Mouse (Mus musculus): ENCODE measurements around the gene Gm42906. TPM values are rescaled to one million over a fixed set of nuclear protein-coding genes. Genes with fewer than 3 reads are reported as not detected.
A peak's percentile ranks its signal among the peaks of the same experiment; 100 is the strongest.

Gene Gm42906
- total RNA-seq, 2 experiments from 2014 or later: 1.6 TPM; not detected in 1

- intact Hi-C loops (cut with DNase I): no loop called here
- DNase-seq: peak; percentile 5 to 11
Observed at GRCm38 (mm10) chr5:151315804-151316597, 112.0 kb downstream of the Gm42906 start.

- no peak for DNase-seq
- intact Hi-C loops (cut with DNase I): no loop called here
Observed at GRCm38 (mm10) chr5:151300286-151300685, 127.7 kb downstream of the Gm42906 start.

GRCm38 (mm10) chr5:151299576-151299975 is 128.4 kb downstream of the Gm42906 start:
- DNase-seq: peak; percentile 21 to 30
- intact Hi-C loops (cut with DNase I): no loop called here

- no peak for DNase-seq
- intact Hi-C loops (cut with DNase I): no loop called here
Observed at GRCm38 (mm10) chr5:151298371-151298770, 129.6 kb downstream of the Gm42906 start.

- intact Hi-C loops (cut with DNase I): no loop called here
- no peak for DNase-seq
Observed at GRCm38 (mm10) chr5:151296244-151296643, 131.7 kb downstream of the Gm42906 start.

GRCm38 (mm10) chr5:151293591-151293990 is 134.4 kb downstream of the Gm42906 start:
- no peak for DNase-seq
- intact Hi-C loops (cut with DNase I): no loop called here

- peak in 1 of 2 experiments; percentile 31 for DNase-seq
- intact Hi-C loops (cut with DNase I): no loop called here
Observed at GRCm38 (mm10) chr5:151292310-151292709, 135.7 kb downstream of the Gm42906 start.

- no peak for DNase-seq
- intact Hi-C loops (cut with DNase I): no loop called here
Observed at GRCm38 (mm10) chr5:151286331-151286730, 141.6 kb downstream of the Gm42906 start.

- intact Hi-C loops (cut with DNase I): no loop called here
- DNase-seq: no peak
Observed at GRCm38 (mm10) chr5:151279531-151279930, 148.4 kb downstream of the Gm42906 start.

GRCm38 (mm10) chr5:151277927-151278326 is 150.0 kb downstream of the Gm42906 start:
- intact Hi-C loops (cut with DNase I): no loop called here
- no peak for DNase-seq

- DNase-seq: no peak
- intact Hi-C loops (cut with DNase I): no loop called here
Observed at GRCm38 (mm10) chr5:151275986-151276385, 152.0 kb downstream of the Gm42906 start.

- no peak for DNase-seq
- intact Hi-C loops (cut with DNase I): no loop called here
Observed at GRCm38 (mm10) chr5:151274265-151274664, 153.7 kb downstream of the Gm42906 start.

- intact Hi-C loops (cut with DNase I): no loop called here
- DNase-seq: no peak
Observed at GRCm38 (mm10) chr5:151270815-151271214, 157.1 kb downstream of the Gm42906 start.

GRCm38 (mm10) chr5:151266896-151267634 is 160.9 kb downstream of the Gm42906 start:
- intact Hi-C loops (cut with DNase I): no loop called here

GRCm38 (mm10) chr5:151261558-151261957 is 166.4 kb downstream of the Gm42906 start:
- intact Hi-C loops (cut with DNase I): no loop called here

More at GRCm38 (mm10) chr5:151266896-151267634, 160.9 kb downstream of the Gm42906 start:
- DNase-seq: no peak

GRCm38 (mm10) chr5:151252213-151252612 is 175.8 kb downstream of the Gm42906 start:
- peak in 1 of 2 experiments; percentile 13 for DNase-seq
- intact Hi-C loops (cut with DNase I): no loop called here

More at GRCm38 (mm10) chr5:151261558-151261957, 166.4 kb downstream of the Gm42906 start:
- no peak for DNase-seq

GRCm38 (mm10) chr5:151251656-151252055 is 176.3 kb downstream of the Gm42906 start:
- no peak for DNase-seq
- intact Hi-C loops (cut with DNase I): no loop called here

GRCm38 (mm10) chr5:151248671-151249620 is 179.0 kb downstream of the Gm42906 start:
- intact Hi-C loops (cut with DNase I): loop anchor here (5.0 kb wide), 1 partner anchor 118 kb away; no protein-coding TSS in a partner anchor
- DNase-seq: no peak

GRCm38 (mm10) chr5:151248084-151248483 is 179.9 kb downstream of the Gm42906 start:
- intact Hi-C loops (cut with DNase I): loop anchor here (5.0 kb wide), 1 partner anchor 119 kb away; no protein-coding TSS in a partner anchor
- DNase-seq: no peak

Data from heart, postnatal 10 days (tissue).